Mouse (Mus musculus): ENCODE results near the gene 1700021F05Rik.
"Not testable (repeated sequence)": the region's sequence is repeated elsewhere in the genome, so short reads cannot be mapped to it uniquely, and the experiment has no call there.

1700021F05Rik gene

DNA sequence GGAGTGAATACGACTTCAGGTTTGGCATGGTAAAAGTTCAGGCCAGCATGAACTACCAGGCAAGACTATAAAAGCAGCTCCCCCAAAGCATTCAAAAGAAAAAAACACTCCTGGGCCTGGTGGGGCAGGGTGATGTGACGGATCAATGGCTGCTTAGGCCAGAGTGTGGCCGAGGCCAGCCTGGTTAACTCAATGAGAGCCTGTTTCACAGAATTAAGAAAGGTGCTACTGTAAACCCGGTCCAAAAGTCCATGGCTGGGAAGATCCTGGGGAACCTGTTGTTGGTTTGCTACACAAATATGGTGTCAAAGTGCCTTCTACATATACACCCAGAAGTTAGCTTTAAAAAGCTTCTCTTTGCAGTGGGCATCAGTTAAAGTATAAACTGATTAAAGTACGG is 2.0 kb downstream of the 1700021F05Rik start:
- no peak for DNase-seq (ENCODE audit: low read depth)

DNA sequence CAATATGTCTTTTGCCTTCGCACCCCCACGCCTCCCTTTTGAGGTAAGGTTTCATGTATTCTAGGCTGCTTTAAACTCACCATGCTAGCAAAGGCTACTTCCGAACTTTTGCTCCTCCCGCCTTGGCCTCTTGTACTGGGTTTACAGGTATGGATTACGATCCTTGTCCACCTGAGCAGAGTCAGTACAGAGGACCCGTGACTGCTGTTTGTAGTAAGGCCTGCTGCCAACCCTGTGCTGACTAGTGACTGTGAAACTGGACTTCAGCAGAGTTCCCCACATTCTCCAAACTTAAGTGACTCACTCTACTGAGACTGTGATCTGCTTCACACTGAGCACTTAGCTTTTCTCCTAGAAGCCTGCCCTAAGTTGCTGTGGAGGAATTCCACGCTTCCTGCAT is 3.1 kb downstream of the 1700021F05Rik start:
- DNase-seq (ENCODE audit: low read depth), result no peak

DNA sequence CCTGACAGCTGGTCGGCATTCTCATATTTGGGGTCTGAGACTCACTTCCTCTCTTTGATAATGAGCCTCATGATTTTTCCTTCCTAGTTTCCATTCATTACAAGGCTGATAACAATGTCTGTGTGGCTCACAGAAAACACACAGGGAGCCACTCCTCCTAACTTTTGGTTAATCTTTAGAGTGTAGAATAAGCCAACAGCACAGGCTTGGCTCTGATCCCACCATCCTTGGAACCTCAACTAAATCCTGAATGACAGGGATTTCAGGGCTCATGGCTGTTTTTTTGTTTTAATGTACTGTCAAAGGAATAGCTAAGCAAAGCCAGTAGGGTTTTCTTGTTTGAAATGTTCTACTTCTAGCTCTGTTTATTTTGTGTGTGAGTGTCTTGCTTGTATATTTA is 6.4 kb downstream of the 1700021F05Rik start:
- DNase-seq (ENCODE audit: low read depth), result peak; percentile 11

DNA sequence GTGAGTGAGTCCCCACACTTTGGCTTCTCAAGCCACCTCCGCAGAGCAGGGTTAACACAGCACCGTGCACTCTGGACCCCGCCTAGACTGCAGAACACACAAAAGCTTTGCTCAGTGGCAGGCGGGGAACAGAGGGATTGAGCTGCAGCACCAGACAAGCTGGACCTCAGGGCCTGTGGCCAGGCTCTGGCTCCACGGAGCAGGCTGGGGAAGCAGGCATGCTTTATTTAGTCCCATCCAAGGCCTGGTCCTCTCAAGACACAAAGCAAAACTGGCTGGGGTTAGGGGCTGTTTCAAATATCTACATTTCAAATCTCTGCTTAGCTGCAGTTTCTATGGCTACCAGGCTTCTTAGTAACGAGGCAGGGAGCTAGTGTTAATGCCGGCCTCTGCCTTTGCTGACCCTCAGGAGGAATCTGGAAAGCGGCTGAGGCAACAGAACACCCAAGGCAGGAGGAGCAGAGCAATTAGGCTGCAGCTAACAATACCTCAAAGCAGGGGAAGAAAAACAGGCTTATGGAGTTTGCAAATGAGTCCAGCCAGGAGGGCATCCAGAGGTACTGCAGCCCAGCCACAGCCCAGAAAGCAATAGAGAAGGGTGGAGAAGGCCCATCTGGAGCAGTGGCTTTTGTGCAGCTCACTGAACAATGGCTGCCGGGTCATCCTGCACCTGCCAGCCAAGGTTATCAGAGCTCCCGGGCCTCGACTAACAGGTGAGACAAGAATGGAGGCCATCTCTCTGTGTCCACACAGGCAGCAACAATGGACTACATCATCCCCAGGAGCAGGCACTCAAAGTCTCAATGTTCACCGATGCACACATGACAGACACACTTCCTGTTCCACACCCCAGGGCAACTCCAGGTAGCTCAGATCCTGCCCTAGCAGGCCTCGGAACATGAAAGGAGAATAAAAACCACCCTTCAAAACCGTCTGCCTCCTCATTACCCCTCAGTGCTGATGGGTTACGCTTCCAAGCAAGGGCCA is 13.2 kb downstream of the 1700021F05Rik start:
- DNase-seq (ENCODE audit: low read depth), result no peak

DNA sequence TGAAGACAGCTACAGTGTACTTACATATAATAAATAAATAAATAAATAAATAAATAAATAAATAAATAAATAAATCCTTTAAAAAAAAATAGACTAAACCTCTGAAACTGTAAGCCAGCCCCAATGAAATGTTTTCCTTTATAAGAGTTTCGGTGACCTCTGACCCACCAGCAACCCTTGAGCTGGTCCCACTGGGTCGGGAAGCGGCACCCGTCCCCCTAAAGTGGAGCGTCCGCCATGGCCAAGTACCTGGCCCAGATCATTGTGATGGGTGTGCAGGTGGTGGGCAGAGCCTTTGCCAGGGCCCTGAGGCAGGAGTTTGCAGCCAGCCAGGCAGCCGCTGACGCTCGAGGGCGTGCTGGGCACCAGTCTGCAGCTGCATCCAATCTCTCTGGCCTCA is 16.9 kb downstream of the 1700021F05Rik start, which contains the start of gene Gm9803:
Gm9803 (plus strand) TSS at position 154 of the 400 bp plus-strand sequence.
- DNase-seq (ENCODE audit: low read depth), result not testable (repeated sequence)

DNA sequence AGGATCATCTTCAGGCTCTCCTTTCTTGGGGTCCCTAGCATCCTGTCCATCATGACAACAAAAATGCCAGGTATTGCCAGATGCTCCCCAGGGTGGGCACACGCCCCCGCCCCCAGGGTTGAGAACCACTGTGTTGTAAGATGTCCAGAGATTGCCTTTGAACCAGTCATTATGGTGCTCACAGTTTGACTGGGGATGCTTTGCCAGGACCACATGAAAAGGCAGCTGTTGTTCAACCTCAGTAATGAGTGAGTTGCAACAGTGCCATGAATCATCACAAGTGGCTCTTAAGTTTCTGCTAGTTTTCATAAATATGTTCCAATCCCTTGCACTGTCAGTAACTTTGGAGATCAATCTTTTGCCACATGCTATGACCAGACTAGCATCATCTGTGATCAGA is 20.8 kb downstream of the 1700021F05Rik start:
- peak; percentile 37 for DNase-seq (ENCODE audit: low read depth)

DNA sequence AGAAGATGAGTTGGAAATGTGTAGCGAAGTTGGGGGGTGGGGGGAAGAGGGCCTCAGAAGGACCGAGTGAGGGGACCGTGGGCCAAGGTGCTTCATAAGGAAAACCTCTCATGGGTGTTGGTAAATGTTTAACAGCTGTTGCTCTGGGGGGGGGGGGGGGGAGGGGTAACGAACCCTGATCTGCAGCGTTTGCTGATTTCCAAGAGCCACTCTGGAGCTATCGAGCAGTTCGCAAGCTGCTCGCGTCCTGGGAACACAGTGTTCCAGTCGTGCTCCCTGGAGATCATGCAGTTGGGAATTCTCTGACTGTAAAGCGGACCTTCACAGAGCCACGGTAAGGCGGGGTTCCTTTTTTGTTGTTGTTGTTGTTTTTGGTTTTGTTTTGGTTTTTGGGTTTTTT is 22.4 kb downstream of the 1700021F05Rik start:
- no peak for DNase-seq (ENCODE audit: low read depth)

DNA sequence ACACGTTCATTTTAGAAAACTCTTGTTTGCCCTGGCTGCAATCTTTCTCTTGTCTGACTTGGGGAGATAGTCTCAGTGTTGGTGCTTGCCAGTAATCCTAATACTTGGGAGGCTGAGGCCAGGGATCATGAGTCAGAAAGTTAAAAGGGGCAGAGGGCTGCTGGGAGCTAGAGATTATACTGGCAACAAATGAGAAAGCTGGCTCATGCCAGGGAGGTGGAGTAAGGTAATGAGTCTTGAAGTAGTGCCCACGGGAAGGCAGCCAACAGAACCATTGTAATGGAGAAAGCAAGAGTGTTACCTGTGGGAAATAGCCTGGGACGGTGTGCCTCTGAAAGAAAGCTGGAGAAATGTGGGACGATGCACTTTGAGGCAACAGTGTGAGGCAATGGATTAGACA is 23.0 kb downstream of the 1700021F05Rik start:
- DNase-seq (ENCODE audit: low read depth), result no peak

DNA sequence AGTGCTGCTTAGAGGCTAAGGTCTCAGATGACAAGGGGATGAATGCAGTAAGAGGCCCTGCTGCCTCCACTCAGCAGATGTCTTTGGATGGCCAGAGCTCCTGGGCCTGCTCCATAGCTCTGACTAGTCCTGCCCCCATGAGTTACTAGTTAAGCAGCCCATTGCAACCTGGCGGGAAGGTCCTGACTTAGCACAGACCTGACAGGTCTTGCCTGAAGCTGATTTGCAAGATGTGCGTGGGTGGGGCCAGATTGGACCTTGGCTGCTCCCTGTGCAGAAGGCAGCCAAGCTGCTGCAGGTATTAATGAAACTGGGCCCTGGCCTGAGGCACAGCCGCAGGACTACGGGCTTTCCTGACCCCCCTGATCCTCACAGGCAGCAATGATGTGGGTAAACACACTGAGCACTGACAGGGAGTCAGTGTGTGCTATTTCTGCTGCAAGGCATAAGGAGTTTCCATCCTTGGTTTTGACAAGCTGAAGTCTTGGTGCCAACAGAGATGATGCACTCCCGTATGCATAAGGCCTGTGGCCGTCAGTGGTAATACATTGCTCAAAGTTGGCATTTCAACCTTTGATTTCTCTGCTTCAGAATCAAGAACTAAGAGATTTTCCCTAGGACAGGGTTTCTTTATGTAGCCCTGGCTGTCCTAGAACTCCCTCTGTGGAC is 23.7 kb downstream of the 1700021F05Rik start:
- no peak for DNase-seq (ENCODE audit: low read depth)

DNA sequence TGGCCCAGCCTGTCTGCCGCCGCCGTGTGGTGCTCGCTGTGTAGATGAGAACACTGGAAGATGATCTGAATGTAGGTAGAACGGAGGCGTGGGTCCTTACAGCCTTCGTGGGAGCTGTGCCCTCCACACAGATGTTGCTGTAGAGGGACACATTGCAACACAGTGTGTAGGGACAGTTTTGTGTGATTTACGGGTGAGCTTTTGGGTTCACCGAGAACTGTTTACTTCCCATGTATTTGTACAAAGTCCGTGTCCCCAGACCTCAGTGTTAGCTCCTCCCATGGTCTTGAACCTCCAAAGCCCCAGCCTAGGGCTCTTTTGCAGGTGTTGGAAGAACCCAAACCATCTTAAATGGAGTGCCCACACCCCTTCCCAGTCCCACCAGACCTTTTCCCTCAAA is 27.8 kb downstream of the 1700021F05Rik start:
- DNase-seq (ENCODE audit: low read depth), result no peak

DNA sequence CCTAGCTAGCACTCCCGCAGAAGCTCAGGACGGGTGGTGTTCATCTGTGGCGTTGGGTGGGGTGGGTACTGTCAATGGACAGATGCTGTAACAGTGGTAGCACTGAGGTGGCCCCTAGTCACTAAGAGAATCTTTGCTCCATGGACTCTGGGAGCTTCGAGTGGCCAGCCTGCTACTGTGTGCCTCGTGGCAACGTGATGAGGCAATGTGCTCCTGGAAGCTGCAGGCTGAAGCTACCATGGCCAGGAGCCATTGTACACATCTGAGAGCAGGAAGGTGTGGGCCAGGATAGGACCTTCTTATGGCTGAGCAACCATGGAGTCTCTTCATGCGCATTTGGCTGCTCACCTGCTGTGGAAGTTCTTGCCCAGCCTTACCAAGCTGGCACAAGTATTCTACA is 31.6 kb downstream of the 1700021F05Rik start:
- DNase-seq (ENCODE audit: low read depth), result no peak

DNA sequence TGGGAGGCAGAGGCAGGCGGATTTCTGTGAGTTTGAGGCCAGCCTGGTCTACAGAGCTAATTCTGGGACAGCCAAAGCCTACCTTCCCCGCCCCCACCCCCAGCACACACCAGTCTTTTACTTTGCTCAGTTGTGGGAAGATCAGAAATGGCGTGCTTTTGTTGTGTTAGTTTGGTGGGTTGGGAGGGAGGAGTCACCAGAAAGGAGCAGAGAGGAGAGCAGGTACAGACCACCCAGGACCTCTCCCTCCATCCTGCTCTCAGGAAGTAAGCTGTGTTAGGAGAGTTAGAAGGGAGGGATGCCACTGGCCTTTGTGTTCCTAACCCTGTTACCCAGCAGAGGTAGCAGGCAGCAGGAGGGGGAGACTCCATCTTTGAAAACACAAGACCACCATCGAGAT is 33.7 kb downstream of the 1700021F05Rik start:
- no peak for DNase-seq (ENCODE audit: low read depth)

DNA sequence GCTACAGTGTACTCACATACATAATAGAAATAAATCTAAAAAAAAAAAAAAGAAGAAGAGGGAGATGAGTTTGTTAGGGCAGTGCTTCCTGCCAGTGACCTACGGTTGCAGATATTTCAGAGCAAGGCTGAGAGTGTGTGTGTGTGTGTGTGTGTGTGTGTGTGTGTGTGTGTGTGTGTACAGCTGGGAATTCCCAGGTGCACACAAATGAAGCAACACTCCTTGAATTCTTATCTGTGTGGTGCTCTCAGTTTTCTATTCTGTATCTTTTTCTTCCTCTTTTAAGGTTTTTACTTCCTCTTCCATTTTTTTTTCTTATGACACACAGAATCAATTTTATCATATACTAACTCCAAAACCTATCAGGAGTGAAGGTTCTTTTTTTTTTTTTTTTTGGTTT is 36.5 kb downstream of the 1700021F05Rik start:
- DNase-seq (ENCODE audit: low read depth), result peak; percentile 10

DNA sequence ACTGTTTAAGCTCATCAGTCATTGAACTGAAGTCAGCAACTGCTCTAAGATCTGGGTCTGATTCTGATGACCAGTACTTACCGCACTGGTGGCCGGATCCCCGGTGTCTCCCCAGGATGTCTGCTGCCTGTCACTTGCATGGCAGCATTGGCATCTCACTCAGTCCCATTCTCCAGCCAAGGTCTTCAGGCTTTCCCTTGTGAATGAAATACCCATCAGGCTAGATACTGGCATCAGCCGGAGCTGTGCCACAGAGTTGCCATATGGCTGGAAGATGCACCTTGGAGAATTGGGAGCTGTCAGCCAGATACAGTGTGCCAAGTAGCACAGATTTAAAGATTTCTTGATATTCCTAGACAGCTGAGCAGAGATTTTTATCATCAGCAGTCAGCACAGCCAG is 38.2 kb downstream of the 1700021F05Rik start:
- DNase-seq (ENCODE audit: low read depth), result no peak

DNA sequence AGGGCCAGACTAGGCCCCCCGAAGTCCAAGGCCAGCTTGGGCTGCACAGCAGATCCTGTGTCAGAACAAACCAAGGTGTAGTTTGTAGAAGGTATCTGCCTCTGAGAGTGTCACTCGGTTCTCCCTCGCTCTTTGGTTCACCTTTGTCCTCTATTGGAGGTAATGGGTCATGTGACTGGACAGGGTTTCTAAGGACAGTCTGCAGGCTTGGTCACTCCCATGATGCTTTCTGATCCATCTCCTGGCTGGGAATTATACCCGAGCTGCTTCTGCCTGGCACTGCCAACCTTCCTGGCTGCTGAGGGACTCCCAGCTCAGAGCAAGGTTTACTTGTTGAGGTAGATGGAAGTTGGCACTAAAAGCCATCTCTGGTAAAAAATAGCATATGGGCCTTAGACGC is 49.9 kb downstream of the 1700021F05Rik start:
- DNase-seq (ENCODE audit: low read depth), result no peak

DNA sequence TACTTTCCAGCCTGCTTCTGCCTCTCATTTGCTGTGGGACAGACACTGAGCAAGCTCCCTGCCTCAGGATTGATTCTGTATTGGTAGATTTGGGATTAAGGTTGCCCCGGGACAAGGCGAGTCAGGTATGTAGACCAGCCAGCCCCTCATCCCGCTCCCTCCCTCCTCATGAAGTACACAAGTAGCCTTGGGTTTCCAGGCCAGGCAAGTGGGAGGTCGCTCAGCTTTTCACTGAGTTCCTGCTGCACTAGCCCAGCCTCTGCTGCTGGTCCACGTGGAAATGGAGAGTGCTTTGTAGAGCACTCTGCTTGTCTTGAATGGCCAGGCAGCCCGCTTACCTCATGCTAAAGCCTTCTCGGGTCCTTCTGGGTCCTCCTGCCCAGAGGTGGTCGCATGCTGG is 50.8 kb downstream of the 1700021F05Rik start:
- DNase-seq (ENCODE audit: low read depth), result no peak

DNA sequence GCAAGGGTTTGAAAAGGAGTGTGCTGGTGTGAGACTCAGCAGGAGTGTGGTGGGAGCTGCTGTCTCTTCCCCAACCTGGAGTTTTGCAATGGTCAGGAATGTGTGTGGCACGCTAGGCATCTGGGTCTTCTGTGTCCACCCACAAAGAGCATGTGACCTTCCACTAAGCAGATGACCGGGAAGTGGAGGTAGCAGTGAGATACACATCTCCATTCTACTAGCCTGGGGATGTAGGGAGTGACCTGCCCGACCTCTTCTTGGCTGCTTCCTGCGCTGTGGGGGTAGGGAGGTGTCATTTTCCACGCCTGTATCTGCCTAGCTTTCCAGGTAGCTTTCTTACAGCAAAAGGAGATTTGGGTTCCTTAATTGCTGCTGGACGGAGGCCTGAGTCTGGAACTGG is 51.2 kb downstream of the 1700021F05Rik start:
- DNase-seq (ENCODE audit: low read depth), result no peak

DNA sequence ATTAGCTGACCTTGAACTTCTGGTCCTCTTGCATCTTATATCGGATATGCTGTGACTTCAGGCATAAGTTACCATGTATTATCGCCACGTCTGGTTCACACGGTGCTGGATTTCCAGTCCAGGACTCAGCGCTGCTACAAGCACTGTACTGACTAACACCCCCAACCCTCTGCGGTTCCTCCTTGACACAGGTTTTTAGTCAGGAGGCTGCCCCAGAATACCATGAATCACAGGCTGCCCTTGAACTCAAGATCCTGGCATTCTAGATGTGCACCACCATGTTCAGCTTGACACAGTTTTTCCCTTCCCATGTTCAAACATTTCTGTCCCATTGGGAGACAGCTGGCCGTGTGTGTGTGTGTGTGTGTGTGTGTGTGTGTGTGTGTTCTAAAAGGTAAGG is 51.7 kb downstream of the 1700021F05Rik start:
- no peak for DNase-seq (ENCODE audit: low read depth)

DNA sequence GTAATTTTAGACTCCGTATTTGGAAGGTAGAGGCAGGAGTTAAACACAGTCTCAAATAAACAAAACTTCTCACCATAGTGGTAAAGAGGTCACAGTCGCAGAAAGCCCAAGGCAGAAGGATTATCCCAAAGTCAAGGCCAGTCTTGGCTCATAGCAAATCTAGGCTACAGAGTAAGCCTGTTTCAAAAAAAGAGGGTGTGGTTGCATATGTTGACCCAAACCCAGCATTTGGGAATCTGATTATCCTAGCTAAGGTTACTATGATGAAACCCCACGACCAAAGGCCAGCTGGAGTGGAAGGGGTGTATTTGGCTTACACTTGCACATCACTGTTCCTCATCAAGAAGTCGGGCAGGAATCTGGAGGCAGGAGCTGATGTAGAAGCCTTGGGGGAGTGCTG is 52.5 kb downstream of the 1700021F05Rik start:
- no peak for DNase-seq (ENCODE audit: low read depth)

DNA sequence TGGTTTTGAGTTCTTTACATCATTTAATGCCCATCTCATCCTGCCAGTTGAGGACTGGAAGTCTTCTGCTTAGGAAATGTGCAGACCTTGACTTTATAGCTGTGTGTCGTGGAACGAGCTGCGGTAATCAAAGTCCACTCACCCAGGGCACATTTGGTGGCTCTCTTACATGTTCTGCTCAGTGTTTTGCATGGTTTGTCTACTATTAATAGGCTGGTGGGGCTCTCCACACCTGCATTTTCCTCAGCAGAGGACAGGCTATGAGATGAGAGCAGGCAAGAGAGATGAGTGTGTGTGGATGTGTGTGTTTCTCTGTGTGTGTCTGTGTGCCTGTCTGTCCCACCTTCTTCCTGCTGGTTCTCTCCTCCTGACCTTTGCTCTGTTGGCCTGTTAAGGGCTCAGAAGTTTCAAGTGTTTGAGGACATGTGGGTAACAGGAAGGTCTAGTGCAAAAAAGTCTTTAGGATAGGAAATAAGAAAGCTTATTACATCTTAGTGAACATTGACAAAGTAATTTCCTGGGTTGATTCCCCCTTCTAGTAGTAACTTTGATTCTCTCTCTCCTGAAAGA is 53.3 kb downstream of the 1700021F05Rik start:
- no peak for DNase-seq (ENCODE audit: low read depth)

DNA sequence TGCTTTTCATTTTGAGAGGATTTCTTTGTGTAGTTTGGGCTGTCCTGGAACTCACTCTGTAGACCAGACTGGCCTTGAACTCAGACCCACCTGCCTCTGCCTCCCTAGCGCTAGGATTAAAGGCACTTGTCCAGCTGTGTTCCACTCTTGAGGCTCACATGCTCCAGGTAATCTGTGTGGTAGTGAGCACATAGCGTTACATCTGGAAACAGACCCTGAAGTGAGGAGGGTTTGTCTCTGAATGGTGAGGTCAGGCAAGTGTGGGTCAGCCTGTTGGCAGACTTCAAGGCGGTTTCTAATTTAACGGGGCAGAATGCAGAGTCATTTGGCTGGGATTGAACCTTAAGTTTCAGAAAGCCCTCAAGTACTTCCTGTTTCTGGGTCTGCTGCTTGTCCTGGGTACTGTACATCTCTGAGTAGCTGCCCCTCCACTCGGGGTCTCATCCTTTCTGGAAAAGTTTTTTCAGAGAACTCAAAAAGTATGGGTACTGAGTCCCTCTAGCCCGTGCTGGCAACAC is 55.0 kb downstream of the 1700021F05Rik start:
- DNase-seq (ENCODE audit: low read depth), result peak; percentile 42

DNA sequence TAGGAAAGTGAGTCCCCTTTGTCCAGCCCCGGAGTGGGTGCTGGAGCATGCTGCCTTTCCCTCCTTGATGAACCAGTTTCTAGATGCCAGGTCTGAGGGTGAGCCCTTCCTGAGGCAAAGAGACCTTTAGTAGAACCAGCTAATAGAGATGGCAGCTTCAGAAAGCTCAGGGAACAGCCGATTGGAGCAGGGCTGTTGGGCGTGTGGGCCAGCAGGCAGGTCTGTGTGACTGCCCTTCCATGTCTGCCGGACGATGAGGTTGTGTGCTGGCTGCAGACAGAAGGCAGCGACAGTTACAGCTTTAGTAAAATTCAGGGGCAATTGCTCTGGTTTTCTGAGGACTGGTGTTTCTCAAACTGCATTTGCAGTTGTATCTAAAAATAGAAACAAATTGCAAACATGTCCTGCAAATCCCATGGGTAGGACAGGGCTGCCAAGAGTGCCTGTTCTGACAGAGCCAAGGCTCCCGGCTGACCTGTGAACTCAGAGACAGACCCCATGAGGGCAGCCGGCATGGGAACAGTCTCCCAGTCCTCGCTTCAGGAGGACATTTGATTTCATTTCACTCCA is 57.3 kb downstream of the 1700021F05Rik start:
- DNase-seq (ENCODE audit: low read depth), result no peak

All from 416B (cell line).